ENCODE assay signal across 7 mouse cellular contexts in genomic region chr5:137501709-137502666, GRCm38 (mm10). TPM values are rescaled to one million over a fixed set of nuclear protein-coding genes. Genes with fewer than 3 reads are reported as not detected.
A peak's percentile ranks its signal among the peaks of the same experiment; 100 is the strongest.
DNase-seq lines count a peak whose midpoint lies in the region; ATAC-seq lines count a peak whose summit lies in the region.

Pop7 (minus strand) TSS chr5:137502518.

- H3K4me3 ChIP-seq in intestine, embryonic 15.5 days (replicated peaks), result peak within 1 kb of the TSS; percentile 58
- peak within 1 kb of the TSS; percentile 77 for H3K4me3 ChIP-seq in midbrain, embryonic 10.5 days

- 3% methylated on average over 64 of the region's 64 CpGs for WGBS in intestine, embryonic 15.5 days
- 2% methylated on average over 64 of the region's 64 CpGs for WGBS in midbrain, embryonic 10.5 days

- no peaks in the 10 kb centered on the region for H3K27me3 ChIP-seq in intestine, embryonic 15.5 days (replicated peaks)
- H3K27me3 ChIP-seq in midbrain, embryonic 10.5 days (ENCODE audit: low read depth, poor library complexity, severe bottlenecking), result no peaks in the 10 kb centered on the region

- 0 out of 2 replicates have a peak, but pooled peaks cover 6% of the 10 kb centered on the region for H3K4me1 ChIP-seq in intestine, embryonic 15.5 days (replicated peaks)
- H3K4me1 ChIP-seq in midbrain, embryonic 10.5 days, result peaks cover 25% of the 10 kb centered on the region

- no peaks in the 10 kb centered on the region for H3K9me3 ChIP-seq in intestine, embryonic 15.5 days
- H3K9me3 ChIP-seq in midbrain, embryonic 10.5 days (replicated peaks), result no peaks in the 10 kb centered on the region

- 0 out of 2 replicates have a peak, but pooled peaks cover 3% of the 10 kb centered on the region for H3K36me3 ChIP-seq in intestine, embryonic 15.5 days
- peaks cover 14% of the 10 kb centered on the region for H3K36me3 ChIP-seq in midbrain, embryonic 10.5 days

- peak within 1 kb of the TSS; percentile 80 for H3K9ac ChIP-seq in intestine, embryonic 15.5 days

- intact Hi-C loops in gastrocnemius, postnatal 36 days (cut with DNase I), result loop anchor here (5.0 to 10.0 kb wide), 2 partner anchors 190 to 253 kb away; partner anchors contain the start of gene Trip6
- intact Hi-C loops in left cerebral cortex, postnatal 25 days (cut with DNase I), result loop anchor here (1.0 kb wide), 1 partner anchor 169 kb away; the partner anchor contains the start of gene Slc12a9

- H3K4me2 ChIP-seq in intestine, embryonic 15.5 days (replicated peaks), result peak within 1 kb of the TSS; percentile 85

- peak; percentile 100 for DNase-seq in adrenal gland, adult 2 months
- peak; percentile 100 for DNase-seq in embryo, embryonic 11.5 days (ENCODE audit: low read depth, low spot score)
- peak; percentile 100 for DNase-seq in gastrocnemius, postnatal 36 days
- peak; percentile 100 for DNase-seq in left cerebral cortex, postnatal 25 days (ENCODE audit: low spot score in 2 of 2)
- DNase-seq in midbrain, embryonic 10.5 days (ENCODE audit: low spot score), result peak; percentile 99
- DNase-seq in right cerebral cortex, postnatal 4 days, result peak; percentile 99

- H3K27ac ChIP-seq in intestine, embryonic 15.5 days, result peak within 1 kb of the TSS; percentile 97
- peak within 1 kb of the TSS; percentile 97 for H3K27ac ChIP-seq in midbrain, embryonic 10.5 days (replicated peaks)

- peak; percentile 97 for ATAC-seq in intestine, embryonic 15.5 days

RNA-seq across cellular contexts. Expression of gene Pop7, which starts in this region (rescaled TPM):
- 10 to 100 TPM; 23.0 to 31.7 TPM for total RNA-seq in adrenal gland, adult 2 months (2021)
- polyA plus RNA-seq in adrenal gland, adult 2 months (2012; rRNA removed), result 46.9 and 48.7 TPM in 2 replicates
- 1 to 10 TPM; 8.6 to 9.9 TPM for total RNA-seq in gastrocnemius, postnatal 36 days (2021)
- 60.4 and 64.2 TPM in 2 replicates for polyA plus RNA-seq in intestine, embryonic 15.5 days (2015; fragmentation: Nextera tagmentation; extraction: Ambion mirVana)
- total RNA-seq in left cerebral cortex, postnatal 25 days (2021), result 10 to 100 TPM; 30.2 to 37.0 TPM
- polyA plus RNA-seq in midbrain, embryonic 10.5 days (2016; fragmentation: Nextera tagmentation; extraction: Ambion mirVana), result 54.1 and 55.3 TPM in 2 replicates

Comparison
In these comparisons a context has a peak if more than half of its experiments do, and no peak if none do; other contexts are left out.
1. Peak in every context shown above with its lines: DNase-seq, ATAC-seq, H3K4me3 ChIP-seq and H3K27ac ChIP-seq.